Mouse (Mus musculus): ENCODE data around the gene Gzmm.
A peak's percentile ranks its signal among the peaks of the same experiment; 100 is the strongest.

The Gzmm gene

DNA sequence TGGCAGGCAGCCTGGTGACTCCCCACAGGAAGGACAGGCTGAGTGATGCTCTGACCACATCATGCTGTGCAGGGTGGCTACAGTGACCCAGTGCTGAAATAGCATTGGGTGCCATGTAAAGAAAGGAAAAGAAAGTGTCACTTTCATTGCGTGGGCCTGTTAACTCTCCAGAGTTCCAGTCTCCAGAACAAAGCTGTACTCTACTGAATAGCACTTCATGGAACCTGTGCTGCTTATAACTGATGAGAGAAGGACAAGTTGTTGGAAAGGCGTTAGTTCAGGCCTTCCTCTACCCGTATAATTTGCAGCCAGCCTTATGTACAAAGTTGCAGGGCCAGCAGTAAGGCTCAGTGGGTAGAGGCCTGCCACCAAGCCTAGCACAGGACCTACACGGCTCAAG lies at the start of gene Gzmm:
Gene Gzmm (plus strand): TSS at position 301 of the 400 bp plus-strand sequence.
- DNase-seq: no peak

DNA sequence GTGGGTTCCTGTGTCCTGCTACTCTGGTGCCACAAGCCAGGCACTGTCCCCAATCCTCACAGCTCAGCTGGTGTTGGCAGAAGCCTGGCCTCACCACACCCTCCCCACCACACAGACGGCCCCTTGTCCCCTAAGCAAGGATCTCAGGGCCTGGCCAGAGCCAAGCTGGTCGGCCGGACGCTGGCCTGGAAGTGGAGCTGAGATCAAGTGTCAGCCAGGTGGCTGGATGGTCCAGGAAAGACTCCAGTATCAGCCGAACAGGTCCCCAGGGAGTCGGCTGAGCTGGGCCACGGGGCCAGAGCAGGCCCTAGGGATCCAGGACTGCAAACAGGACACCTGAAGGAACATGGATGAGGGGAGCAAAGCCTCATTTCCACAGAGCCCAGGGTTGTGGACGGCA lies 43.1 kb upstream of the Gzmm start, which contains the start of gene Odf3l2:
Gene Odf3l2 (minus strand): TSS at position 28 of the 400 bp plus-strand sequence.
- no peak for DNase-seq

DNA sequence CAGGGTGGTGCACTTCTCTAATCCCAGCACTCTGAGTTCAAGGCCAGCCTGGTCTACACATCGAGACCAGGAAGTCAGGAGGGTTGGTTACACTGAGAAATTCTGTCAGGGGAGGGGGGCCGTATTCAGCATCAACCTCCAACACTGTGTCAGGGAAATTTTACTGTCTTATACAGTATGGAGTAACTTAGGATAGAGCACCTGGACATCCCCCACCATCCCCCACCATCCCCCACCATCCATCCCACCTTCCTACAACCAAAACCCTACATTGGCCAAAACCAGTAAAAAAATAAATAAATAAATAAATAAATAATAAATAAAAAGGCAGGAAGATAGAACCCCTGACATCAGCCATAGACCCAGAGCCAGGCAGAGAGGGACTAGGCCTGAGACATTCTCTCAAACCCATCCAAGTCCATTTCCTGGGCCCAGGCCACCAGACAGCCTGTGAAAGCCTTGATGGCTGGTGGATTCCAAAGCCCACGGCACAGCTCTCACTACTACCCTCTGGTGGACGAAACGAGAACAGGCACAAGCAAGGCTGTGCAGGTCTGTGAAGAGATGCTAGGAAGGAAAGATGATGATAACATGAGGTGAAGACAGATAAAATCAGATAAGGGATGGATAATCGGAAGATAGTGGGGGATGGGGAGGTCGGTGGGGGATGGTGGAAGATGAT lies 39.6 kb upstream of the Gzmm start:
- DNase-seq: peak; percentile 83 to 89

DNA sequence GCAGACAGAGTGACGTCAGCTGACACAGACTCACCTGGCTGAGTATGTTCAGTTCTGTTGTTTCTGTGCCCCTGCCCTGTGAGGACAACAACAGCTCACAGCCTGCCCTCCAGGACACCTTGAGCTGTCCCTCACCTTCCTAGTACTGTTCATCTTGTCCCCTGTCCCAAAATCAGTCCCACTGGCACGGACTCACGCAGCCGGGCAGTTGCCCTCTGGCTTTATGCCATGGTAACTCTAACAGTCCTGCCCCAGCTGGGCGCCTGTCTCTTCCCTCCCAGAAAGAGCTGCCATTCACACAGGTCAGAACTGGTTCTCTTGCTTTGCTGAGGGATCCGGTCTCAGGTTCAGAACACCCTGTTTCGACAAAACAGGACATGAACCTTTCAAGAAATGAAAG lies 36.0 kb upstream of the Gzmm start:
- DNase-seq: no peak

DNA sequence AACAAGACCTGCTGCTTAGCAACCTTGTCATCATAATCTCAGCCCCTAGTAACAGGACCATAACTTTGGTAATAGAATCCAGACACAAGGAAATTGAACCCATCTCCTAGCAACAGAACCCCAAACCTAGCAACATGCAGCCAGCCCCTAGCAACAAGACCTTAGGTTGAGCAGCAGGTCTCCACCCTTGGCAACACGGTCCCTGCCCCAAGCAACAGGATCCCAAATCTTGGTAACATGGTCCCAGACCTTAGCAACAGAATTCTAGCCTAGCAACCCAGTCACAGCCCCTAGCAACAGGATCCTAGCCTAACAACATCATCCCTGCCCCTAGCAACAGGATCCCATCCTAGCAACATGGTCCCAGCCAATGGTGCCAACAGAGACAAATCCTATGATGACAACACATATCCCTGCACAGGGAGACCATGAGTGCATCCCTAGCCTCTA lies 33.8 kb upstream of the Gzmm start:
- DNase-seq: no peak

DNA sequence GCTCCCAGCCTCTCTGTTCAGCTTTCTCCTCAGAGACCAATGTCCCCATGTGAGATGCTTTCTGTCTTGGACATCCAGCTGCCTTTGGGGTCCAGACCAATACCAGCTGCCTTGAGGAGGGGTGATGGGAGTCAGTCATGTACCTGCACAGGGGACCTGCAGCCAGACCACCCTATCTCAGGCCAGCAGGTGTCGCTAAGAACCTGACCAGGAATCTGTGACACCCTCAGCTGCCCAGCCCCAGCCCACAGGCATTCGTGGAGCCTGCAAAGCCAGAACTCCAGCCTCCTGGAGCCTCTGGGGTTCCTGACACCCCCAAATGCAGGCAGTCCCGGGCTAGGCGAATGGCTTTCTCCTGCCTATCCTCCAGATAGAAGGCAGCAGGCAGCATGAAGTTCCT lies 30.0 kb upstream of the Gzmm start:
- DNase-seq: no peak

DNA sequence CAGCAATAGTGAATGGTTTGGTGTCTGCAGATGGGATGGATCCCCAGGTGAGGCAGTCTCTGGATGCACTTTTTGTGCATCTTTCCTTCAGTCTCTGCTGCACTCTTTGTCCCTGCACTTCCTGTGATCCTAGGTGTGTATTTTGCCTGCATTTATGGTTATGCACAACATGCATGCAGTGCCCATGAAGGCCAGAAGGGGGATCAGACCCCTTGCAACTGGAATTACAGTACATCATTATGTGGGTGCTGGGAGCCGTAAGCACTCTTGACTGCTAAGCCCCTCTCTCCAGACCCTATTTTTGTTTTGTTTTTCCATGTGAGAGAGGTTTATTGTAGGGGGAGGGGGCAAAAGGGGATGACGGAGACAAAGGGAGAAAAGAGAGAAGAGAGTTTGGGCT lies 28.5 kb upstream of the Gzmm start:
- DNase-seq: no peak

DNA sequence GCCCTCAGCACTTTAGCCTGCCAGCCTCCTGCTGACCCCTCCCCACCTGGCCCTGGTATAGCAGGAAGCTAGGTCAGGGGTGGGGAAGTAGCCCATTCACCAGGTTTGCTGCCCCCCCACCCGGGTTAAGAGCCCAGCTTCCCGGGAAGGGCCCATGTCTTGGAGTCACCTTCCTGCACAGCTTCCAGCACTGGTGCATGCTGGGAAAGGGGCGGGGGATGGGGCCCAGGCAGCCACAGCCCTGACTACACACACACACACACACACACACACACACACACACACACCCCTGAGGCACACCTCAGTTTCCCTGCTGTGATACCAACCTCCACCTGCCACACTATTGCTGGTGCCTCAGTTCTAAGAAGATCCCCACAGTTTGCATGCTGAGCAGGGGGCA lies 27.0 kb upstream of the Gzmm start:
- DNase-seq: no peak

DNA sequence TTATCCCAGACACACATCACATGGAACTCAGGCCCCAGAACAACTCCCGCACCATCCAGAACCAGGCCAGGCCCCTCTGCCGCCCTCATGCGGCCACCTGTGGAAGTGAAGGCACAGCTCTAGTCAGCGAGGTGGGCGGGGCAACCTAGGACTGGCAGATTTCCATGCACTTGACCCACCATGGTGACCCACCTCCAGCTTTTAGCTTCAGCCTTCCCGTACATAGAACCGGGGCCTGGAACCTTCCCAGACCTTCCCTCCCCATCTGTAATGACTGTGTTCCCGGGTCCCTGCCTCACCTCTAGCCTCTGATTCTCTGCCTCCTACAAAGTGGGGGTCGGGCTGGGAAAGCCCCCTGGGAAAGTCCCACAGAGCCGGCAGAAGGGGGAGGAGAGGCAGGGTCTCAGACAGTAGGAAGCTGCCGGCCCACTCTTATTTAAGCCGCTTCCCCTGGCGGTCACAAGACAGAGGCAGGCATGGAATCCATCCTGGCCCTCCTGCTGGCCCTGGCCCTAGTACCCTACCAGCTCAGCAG lies 24.6 kb upstream of the Gzmm start, which contains the start of gene Madcam1:
Gene Madcam1 (plus strand): TSS at position 429 of the 535 bp plus-strand sequence.
- peak; percentile 72 to 77 for DNase-seq

DNA sequence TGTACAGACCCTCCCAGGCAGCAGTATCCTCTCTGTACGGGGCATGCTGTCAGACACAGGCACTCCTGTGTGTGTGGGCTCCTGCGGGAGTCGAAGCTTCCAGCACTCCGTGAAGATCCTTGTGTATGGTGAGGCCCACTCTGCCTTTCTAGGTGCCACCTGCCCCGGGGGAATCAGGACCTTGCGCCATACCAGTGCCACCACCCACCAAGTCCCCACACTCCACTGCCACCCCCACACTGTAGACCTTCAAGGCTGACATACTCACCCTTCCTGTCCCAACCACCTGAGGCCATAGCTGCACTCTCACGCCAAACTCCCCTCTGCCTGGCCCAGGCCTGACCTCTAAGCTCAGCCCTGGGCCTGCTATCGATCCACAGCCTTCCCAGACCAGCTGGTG lies 23.8 kb upstream of the Gzmm start:
- no peak for DNase-seq

DNA sequence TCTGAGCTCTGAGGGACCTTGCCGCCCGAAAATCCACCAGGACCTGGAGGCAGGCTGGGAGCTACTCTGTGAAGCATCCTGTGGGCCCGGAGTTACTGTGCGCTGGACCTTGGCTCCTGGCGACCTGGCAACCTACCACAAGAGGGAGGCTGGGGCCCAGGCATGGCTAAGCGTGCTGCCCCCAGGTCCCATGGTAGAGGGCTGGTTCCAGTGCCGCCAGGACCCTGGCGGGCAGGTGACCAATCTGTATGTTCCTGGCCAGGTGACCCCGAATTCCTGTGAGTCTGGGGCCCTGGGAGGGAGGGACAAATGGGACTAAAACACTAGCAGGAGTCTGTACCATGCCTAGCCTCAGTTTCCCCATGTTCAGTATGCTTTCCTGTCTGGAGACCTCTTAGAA lies 22.3 kb upstream of the Gzmm start:
- no peak for DNase-seq

DNA sequence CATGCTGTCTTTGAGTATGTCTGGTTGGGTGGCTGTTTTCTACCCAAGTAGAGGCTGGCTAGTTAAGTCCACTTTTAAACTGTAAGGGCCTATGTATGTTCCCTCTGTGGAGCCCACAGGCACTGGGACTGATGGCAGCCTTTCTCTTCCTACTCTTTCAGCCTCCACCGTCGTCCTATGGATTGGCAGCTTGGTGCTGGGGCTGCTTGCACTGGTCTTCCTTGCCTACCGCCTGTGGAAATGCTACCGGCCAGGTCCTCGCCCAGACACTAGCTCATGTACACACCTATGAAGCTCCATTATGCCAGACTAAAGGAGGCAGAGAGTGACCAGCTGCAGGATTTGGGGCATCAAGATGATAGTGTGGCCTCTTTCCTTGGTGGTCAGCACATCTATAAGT lies 20.7 kb upstream of the Gzmm start:
- peak in 1 of 2 experiments; percentile 16 for DNase-seq

DNA sequence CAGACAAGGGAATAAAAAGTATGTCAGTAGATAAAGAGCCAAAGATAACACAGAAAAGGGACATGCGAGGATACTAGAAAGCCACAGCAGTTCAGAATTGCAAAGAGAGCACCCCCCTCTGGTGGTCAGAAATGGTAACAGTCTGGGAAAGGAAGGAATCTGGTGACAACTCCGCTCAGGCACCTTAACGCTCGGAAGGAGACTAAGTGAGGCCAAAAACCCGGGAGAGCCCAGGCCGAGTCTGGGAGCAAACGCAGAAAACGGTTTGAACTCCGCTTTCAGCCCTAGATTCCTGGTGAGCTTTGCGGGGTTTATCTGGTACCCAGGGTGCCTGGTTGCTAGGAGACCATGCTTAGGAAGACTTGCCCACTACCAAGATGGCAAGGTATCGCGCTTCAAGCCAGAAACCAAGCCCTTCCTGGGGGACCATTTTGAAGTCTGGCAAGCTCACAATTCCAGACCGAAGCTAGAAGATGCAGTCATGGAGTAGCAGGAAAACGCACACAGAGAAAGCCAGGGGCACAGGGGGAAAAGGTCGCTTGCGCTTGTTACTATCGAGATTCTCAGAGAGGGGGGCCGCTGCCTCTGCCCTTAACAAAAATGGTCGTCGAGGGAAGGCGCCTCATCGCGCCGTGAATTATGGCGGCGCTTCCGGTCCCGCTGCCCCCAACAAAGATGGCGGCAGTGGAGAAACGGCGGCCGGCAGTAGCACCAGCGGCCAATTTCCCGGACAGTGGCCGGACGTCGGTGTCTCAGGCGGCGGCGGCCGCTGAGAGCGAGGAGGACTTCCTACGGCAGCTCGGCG lies 19.8 kb upstream of the Gzmm start, which contains the start of gene Tpgs1:
Gene Tpgs1 (plus strand): TSS at position 599 of the 805 bp plus-strand sequence.
- peak; percentile 85 to 97 for DNase-seq

DNA sequence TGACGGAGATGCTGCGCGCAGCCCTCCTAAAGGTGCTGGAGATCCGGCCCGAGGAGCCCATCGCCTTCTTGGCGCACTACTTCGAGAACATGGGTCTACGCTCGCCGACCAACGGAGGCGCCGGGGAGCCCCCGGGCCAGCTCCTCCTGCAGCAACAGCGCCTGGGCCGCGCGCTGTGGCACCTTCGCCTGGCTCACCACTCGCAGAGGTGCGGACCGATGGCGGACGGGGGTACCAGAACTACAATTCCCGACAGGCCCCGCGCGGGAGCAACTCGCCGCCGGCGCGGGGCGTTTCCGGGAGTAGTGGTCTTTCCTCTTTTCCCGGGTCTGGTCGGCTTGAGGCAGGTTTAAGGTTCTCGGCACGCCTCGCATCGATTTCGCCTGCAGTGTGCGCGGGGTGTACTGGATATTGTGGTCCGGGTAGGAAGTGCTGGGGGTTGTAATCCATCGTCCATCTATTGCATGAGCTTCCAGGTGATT lies 19.2 kb upstream of the Gzmm start:
- peak; percentile 77 to 78 for DNase-seq

DNA sequence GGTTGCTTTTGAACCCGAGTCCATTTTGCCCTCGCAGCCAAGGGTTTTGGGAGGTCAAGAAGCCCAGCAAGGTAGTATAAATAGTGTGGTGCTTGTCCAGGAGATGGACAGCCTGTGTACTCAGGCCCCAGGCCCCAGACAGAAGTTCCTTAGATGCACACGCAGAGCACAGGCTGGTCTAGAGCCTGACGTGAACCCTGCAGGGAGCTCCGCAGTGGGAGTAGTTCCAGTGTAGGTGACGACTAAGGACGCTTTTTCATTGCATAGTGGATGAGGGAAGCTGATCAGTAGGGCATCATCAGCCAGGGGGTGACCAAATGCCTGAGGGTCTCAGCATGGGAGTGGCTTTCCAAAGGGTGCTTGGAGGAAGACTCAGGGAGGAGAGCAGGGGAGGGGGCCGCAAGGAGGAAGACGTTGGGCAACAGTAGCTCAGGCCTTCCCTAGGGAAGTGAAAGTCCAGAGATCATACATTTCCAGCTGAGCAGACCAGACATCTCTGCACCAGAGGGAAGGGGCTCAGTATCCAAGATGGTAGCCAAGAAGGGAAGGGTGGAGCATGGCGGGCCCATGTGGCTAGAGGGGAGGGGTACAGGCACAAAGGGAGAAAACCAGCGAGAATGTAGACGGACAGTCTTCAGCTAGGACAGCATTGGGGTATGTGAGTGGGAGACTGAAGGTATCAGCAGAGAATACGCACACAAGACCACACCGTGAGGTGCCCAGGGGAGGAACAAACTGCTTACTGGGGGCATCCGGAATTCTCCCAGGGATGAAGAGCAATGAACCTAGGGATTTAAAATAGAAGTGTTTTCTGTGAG lies 18.5 kb upstream of the Gzmm start:
- no peak for DNase-seq

DNA sequence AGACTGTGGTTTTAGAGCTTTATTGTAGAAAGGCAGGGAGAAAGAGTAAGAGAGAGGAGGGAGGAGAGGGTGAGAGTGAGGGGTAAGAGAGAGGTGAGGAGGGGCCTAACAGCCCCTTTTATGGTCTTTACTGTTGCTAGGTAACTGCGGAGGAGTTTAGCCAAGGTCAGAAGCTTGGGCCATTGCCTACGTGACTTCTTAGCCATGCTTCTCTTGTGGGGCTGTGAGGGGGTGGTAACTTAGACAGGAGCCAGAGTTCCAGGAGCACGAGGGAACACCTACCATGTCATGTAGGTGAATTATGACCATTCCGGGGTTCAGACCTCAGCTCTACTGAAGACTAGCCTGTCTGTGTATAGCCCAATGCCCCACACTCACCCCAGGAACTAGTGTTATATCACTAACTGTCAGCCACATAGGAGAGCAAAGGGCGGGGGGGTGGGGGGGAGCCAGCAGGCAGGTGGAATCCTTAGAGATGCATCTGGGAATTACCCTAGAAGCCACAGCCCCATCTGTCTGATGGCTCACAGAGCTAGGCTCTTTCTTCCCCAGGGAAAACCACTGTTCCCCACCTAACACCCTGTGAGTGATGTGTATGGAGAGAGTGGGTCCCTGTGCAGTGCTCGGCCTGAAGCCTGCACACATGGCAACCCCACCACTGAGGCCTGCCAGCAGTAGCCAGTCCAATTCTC lies 17.3 kb upstream of the Gzmm start:
- DNase-seq: no peak

DNA sequence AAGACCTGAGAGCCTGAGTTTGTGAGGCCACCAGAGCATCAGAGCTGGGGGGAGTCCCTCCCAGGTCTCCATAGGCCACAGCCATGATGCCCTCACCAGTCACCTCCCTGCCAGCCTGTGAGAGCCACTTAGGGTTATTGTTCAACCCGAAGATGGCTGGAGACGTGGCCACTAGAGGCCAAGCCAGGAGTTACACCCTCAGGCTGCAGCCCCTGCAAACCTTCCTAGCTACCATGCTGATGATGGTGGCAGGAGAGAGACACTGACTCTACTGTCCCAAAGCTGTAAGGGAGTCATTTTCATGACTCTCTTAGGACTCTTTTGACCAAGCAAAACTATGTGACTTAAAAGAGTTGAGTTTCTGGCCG lies 16.7 kb upstream of the Gzmm start:
- DNase-seq: no peak

DNA sequence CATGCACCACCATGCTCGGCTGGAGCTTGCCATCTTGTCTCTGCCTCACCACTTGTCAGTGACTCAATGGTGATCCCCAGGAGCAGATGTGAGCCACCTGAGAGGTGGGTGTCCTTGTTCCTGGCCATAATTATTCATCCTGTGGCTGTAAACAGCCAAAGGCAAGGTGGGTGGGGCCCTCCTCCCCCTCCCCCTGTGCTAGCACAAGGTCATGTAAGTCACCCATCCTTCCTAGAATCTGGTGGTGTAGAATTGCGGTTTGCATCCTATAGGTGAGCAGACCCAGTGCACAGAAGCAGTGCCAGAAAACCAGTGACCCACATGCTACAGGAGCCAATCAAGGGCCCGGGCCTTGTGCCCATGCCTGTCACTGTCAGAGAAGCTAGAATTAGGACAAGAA lies 15.8 kb upstream of the Gzmm start:
- DNase-seq: no peak

DNA sequence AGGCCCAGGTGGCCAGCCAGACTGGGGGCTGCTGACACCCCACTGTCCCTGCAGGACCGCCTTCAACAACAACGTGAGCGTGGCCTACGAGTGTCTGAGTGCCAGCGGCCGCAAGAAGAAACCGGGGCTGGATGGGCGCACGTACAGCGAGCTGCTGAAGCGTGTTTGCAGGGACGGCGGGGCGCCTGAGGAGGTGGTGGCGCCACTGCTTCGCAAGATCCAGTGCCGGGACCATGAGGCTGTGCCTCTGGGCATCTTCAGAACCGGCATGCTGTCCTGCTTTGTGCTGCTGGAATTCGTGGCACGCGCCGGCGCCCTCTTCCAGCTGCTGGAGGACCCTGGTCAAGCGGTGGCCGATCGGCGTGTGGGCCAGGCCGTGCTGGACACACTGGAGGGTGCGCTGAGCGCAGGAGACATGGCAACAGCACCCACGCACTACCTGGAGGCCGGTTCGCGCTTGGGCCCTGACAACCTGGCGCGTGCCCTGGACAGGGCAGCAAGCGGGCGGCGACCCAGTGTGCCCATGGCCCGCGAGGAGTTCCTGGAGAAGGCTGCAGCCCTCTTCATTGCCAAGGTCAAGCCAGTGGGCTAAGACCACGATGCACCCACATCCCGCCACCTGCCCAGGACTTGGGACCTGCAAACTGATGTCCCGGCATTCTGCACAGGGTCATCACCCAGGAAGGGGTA lies 13.3 kb upstream of the Gzmm start:
- DNase-seq: no peak

DNA sequence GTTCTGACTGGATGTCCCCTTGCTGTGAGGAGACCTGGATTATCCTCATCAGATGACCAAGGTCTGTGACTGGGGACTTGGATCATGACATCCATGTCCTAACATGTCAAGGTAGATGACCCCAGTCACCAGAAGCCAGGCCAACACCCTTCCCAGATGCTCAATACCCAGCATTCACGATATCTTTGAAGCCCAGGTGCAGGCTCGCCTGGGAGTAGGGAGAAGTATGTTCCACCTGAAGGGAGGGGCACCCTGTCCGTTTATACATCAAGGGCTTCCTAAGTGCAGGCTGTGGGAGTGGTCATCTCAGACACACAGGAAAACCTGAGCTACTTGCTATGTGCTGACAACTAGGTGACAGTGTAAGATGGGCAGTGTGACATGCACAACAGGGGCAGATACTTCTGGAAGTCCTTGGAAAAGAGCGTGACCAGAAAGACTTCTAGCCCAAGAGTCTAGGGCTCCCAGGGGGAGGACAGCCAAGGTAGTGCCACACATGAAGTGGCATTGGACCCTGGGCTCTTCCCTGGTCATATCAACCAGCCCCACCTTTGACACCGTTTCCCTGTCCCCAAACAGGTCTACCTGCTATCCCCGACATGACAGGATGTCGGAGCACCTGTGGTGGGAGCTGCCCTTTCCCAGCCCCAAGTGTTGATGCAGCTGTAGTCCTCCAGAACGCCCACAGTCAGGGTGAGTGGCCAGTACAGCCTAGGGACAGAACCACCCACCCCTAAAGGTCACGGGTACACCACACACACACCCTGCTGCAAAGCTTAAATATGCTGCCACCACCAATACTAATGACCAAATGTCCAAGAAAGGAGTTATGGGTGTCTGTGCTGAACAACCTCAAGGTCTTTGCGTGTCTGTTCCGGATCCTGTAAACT lies 8.0 kb upstream of the Gzmm start:
- no peak for DNase-seq
